In genomic region chr12:113153971-113154370, GRCm38 (mm10) we compare ENCODE assay signal across 16 mouse cellular contexts. TPM values are rescaled to one million over a fixed set of nuclear protein-coding genes. Genes with fewer than 3 reads are reported as not detected.
DNase-seq lines count a peak whose midpoint lies in the region; TF ChIP-seq lines count a peak whose summit lies in the region.
"Had no signal": no experiment of that assay in that cellular context is flagged by ENCODE, and none has a peak within 500 bp of the region (broad histone marks: within the 10 kb centered on the region; RNA-seq: fewer than 3 reads in every experiment).

No protein-coding gene starts in this region.

- peaks cover 13% of the 10 kb centered on the region for H3K36me3 ChIP-seq in small intestine, adult 2 months (ENCODE audit: control insufficient read depth, insufficient read depth, low read length)
- H3K36me3 ChIP-seq: forebrain, embryonic 12.5 days; limb, embryonic 15.5 days; lung, embryonic 15.5 days; neural tube, embryonic 12.5 days had no signal

- no peak for TF ChIP-seq POLR2A in small intestine, adult 2 months (IDR thresholded peaks at IDR 0.05; ENCODE audit: low read depth, low read length)

- peak; percentile 62 for DNase-seq in gastrocnemius, adult 2 months
- DNase-seq in gastrocnemius, postnatal 14 days, result no peak
- peak; percentile 21 for DNase-seq in layer of hippocampus, adult 11-12 months (ENCODE audit: low spot score)
- no peak for DNase-seq in layer of hippocampus, postnatal 14 days (ENCODE audit: low spot score in 2 of 2)
- peak; percentile 19 for DNase-seq in thymus, postnatal 14 days
- no peak for DNase-seq in thymus, postnatal 4 days
- no peak for DNase-seq in right cerebral cortex, adult 2 months (ENCODE audit: low spot score in 2 of 2)
- DNase-seq: adrenal gland, postnatal 14 days; kidney, adult 9 months; kidney, postnatal 4 days had no signal

- 81% methylated on average over 7 of the region's 7 CpGs for WGBS in small intestine, adult 2 months

- peaks cover 32% of the 10 kb centered on the region for H3K4me1 ChIP-seq in small intestine, adult 2 months (ENCODE audit: control insufficient read depth, insufficient read depth, insufficient read length, low read length)

- H3K27me3 ChIP-seq in small intestine, adult 2 months (ENCODE audit: control insufficient read depth, insufficient read depth, low read length), result no peaks in the 10 kb centered on the region

- intact Hi-C loops in gastrocnemius, adult 2 months (cut with DNase I), result no loop called here
- intact Hi-C loops in gastrocnemius, postnatal 14 days (cut with DNase I; ENCODE audit: low total_unique reads), result loop anchor here (2.0 kb wide), 1 partner anchor 37 kb away; no protein-coding TSS in a partner anchor

- peak overlapping the region; percentile 80 for H3K4me3 ChIP-seq in gastrocnemius, adult 2 months
- peak overlapping the region; percentile 80 for H3K4me3 ChIP-seq in small intestine, adult 2 months (ENCODE audit: low read depth, low read length)
- H3K4me3 ChIP-seq: forebrain, embryonic 12.5 days; hindbrain, embryonic 10.5 days; lung, embryonic 15.5 days; neural tube, embryonic 12.5 days had no signal

- no peak for TF ChIP-seq CTCF in gastrocnemius, adult 2 months (IDR thresholded peaks at IDR 0.05)
- TF ChIP-seq CTCF in small intestine, adult 2 months (IDR thresholded peaks at IDR 0.05; ENCODE audit: extremely low read depth, insufficient read length, insufficient replicate concordance, low read depth, low read length), result no peak

- H3K27ac ChIP-seq in gastrocnemius, adult 2 months, result peak overlapping the region; percentile 90
- H3K27ac ChIP-seq in small intestine, adult 2 months (ENCODE audit: insufficient read depth, low read depth, low read length), result peak overlapping the region; percentile 96
- H3K27ac ChIP-seq: forebrain, embryonic 12.5 days; hindbrain, embryonic 10.5 days; limb, embryonic 15.5 days; neural tube, embryonic 12.5 days had no signal

RNA-seq across cellular contexts. Expression of gene Tedc1, which starts 2.2 kb away (rescaled TPM):
- not detected for total RNA-seq in gastrocnemius, adult 2 months (2021)
- total RNA-seq in gastrocnemius, postnatal 14 days (2021), result 1 to 10 TPM in 1 of 2 experiments, under 1 TPM in 1; 0.69 to 1.6 TPM
- 1 to 10 TPM; 2.3 to 2.7 TPM for total RNA-seq in layer of hippocampus, postnatal 14 days (2021)
- polyA plus RNA-seq in small intestine, adult 2 months (2012; rRNA removed), result 9.2 and 18.3 TPM in 2 replicates

RNA-seq across cellular contexts. Expression of gene Crip1, which starts 7.9 kb away (rescaled TPM):
- 100 to 1,000 TPM in 1 of 2 experiments, 10 to 100 TPM in 1; 71.2 to 113 TPM for total RNA-seq in gastrocnemius, adult 2 months (2021)
- total RNA-seq in gastrocnemius, postnatal 14 days (2021), result 100 to 1,000 TPM; 115 to 139 TPM
- total RNA-seq in layer of hippocampus, postnatal 14 days (2021), result 10 to 100 TPM in 1 of 2 experiments, 1 to 10 TPM in 1; 9.2 to 19.5 TPM
- 4,805 and 16,576 TPM in 2 replicates for polyA plus RNA-seq in small intestine, adult 2 months (2012; rRNA removed)

RNA-seq across cellular contexts. Expression of gene Crip2, which starts 13.9 kb away (rescaled TPM):
- total RNA-seq in gastrocnemius, adult 2 months (2021), result 10 to 100 TPM; 32.4 to 41.1 TPM
- 10 to 100 TPM; 82.5 to 84.7 TPM for total RNA-seq in gastrocnemius, postnatal 14 days (2021)
- total RNA-seq in layer of hippocampus, postnatal 14 days (2021), result 100 to 1,000 TPM; 118 TPM
- polyA plus RNA-seq in small intestine, adult 2 months (2012; rRNA removed), result 73.8 and 86.3 TPM in 2 replicates

RNA-seq across cellular contexts. Expression of gene Tmem121, which starts 31.8 kb away (rescaled TPM):
- total RNA-seq in gastrocnemius, adult 2 months (2021), result not detected
- under 1 TPM; 0.33 to 0.47 TPM for total RNA-seq in gastrocnemius, postnatal 14 days (2021)
- 10 to 100 TPM; 23.2 to 24.0 TPM for total RNA-seq in layer of hippocampus, postnatal 14 days (2021)
- 1.8 and 2.4 TPM in 2 replicates for polyA plus RNA-seq in small intestine, adult 2 months (2012; rRNA removed)

RNA-seq across cellular contexts. Expression of gene Mta1, which starts 55.9 kb away (rescaled TPM):
- 10 to 100 TPM; 36.2 to 41.5 TPM for total RNA-seq in gastrocnemius, adult 2 months (2021)
- 10 to 100 TPM; 34.6 to 35.4 TPM for total RNA-seq in gastrocnemius, postnatal 14 days (2021)
- 10 to 100 TPM; 84.2 to 85.2 TPM for total RNA-seq in layer of hippocampus, postnatal 14 days (2021)
- polyA plus RNA-seq in small intestine, adult 2 months (2012; rRNA removed), result 23.9 and 47.6 TPM in 2 replicates

Comparison
In these comparisons a context has a peak if more than half of its experiments do, and no peak if none do; other contexts are left out.
1. DNase-seq: peak in gastrocnemius, adult 2 months (single experiment), layer of hippocampus, adult 11-12 months (single experiment) and thymus, postnatal 14 days (single experiment); none in gastrocnemius, postnatal 14 days (single experiment), layer of hippocampus, postnatal 14 days (0 of 2), thymus, postnatal 4 days (single experiment) and right cerebral cortex, adult 2 months (0 of 2).